Mouse (Mus musculus): ENCODE measurements around the gene Bloc1s6.

The Bloc1s6 gene

GRCm38 (mm10) chr2:122737894-122738830 is at the start of gene Bloc1s6:
Bloc1s6 (plus strand) TSS chr2:122738503.
- peak; percentile 96 for DNase-seq

- no peak for DNase-seq
Observed at GRCm38 (mm10) chr2:122697526-122697925, 40.8 kb upstream of the Bloc1s6 start.

- DNase-seq, result no peak
Observed at GRCm38 (mm10) chr2:122701012-122701411, 37.3 kb upstream of the Bloc1s6 start.

GRCm38 (mm10) chr2:122701871-122702180 is 36.5 kb upstream of the Bloc1s6 start:
- DNase-seq, result no peak

- DNase-seq, result peak; percentile 83
Observed at GRCm38 (mm10) chr2:122702181-122703036, 35.9 kb upstream of the Bloc1s6 start, which contains the start of gene Slc30a4. Slc30a4 (minus strand) TSS chr2:122702663.

- no peak for DNase-seq
Observed at GRCm38 (mm10) chr2:122704572-122704971, 33.7 kb upstream of the Bloc1s6 start.

GRCm38 (mm10) chr2:122708080-122708479 is 30.2 kb upstream of the Bloc1s6 start:
- no peak for DNase-seq

GRCm38 (mm10) chr2:122709156-122709555 is 29.1 kb upstream of the Bloc1s6 start:
- DNase-seq, result no peak

- DNase-seq, result no peak
Observed at GRCm38 (mm10) chr2:122711911-122712310, 26.4 kb upstream of the Bloc1s6 start.

GRCm38 (mm10) chr2:122712848-122713247 is 25.5 kb upstream of the Bloc1s6 start:
- DNase-seq, result no peak

GRCm38 (mm10) chr2:122715148-122715692 is 23.1 kb upstream of the Bloc1s6 start:
- DNase-seq, result no peak

- no peak for DNase-seq
Observed at GRCm38 (mm10) chr2:122716301-122716842, 21.9 kb upstream of the Bloc1s6 start.

- no peak for DNase-seq
Observed at GRCm38 (mm10) chr2:122719232-122719631, 19.1 kb upstream of the Bloc1s6 start.

- DNase-seq, result no peak
Observed at GRCm38 (mm10) chr2:122720564-122720963, 17.7 kb upstream of the Bloc1s6 start.

- peak; percentile 37 for DNase-seq
Observed at GRCm38 (mm10) chr2:122725604-122726003, 12.7 kb upstream of the Bloc1s6 start.

GRCm38 (mm10) chr2:122731456-122731855 is 6.8 kb upstream of the Bloc1s6 start:
- DNase-seq, result no peak

- DNase-seq, result no peak
Observed at GRCm38 (mm10) chr2:122739023-122739422, 720 bp downstream of the Bloc1s6 start.

- DNase-seq, result no peak
Observed at GRCm38 (mm10) chr2:122746461-122746860, 8.2 kb downstream of the Bloc1s6 start.

- DNase-seq, result peak; percentile 58
Observed at GRCm38 (mm10) chr2:122753739-122754343, 15.5 kb downstream of the Bloc1s6 start.

- no peak for DNase-seq
Observed at GRCm38 (mm10) chr2:122759791-122760190, 21.5 kb downstream of the Bloc1s6 start.

- DNase-seq, result no peak
Observed at GRCm38 (mm10) chr2:122762991-122763390, 24.7 kb downstream of the Bloc1s6 start.

- DNase-seq, result no peak
Observed at GRCm38 (mm10) chr2:122764526-122764925, 26.2 kb downstream of the Bloc1s6 start.

All from lung, postnatal 10 days (tissue).